Mouse (Mus musculus): ENCODE measurements around the gene Tle3. TPM values are rescaled to one million over a fixed set of nuclear protein-coding genes. Genes with fewer than 3 reads are reported as not detected.

Gene Tle3
- polyA plus RNA-seq, 1 experiment from 2014 or later = 25.5 TPM

DNA sequence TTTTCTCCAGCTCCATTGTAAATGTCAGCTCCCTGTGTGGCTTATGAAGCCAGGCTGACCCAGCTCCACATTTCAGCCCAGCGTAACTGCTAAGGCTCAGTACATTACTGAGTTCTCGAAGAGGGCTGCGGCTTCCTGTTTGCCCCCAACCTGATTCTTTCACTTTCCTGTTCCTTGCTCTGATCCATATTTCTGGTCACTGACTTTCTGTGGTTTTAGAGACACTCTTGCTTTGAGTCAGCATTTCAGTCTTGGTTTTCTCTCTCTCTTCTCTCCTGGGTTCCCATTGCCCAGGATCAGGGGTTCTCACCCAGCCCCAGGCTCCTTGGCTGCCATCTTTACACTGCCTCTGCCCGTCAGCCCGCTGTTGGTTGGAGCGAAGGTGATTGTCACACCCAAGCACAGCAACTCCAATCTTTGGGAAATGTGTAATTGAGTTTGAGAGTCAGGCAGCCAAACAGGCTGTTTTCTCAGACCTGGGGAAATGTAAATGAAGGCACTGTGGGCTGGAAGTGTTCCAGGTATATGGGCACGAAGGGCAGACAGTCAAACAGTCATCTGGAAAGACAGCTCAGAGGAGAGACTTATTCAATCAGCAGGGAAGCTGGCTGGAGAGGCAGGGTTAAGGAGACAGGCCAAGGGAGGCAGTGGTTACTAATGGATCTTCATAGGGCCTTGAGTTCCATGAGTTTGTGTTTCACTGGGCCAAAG is 39.8 kb upstream of the Tle3 start:
- peaks cover 5% of the 10 kb centered on the region for H3K27me3 ChIP-seq (replicated peaks; ENCODE audit: control insufficient read depth, insufficient read depth, low read length)
- no peak overlapping the region for H3K4me2 ChIP-seq (ENCODE audit: low read depth, low read length)
- no peak overlapping the region for H3K4me3 ChIP-seq (ENCODE audit: low read depth, low read length)
- WGBS = 77% methylated on average over 7 of the region's 7 CpGs
- 0 out of 2 replicates have a peak, but pooled peaks cover 9% of the 10 kb centered on the region for H3K4me1 ChIP-seq (ENCODE audit: control insufficient read depth, insufficient read depth, low read length)
- H3K27ac ChIP-seq (replicated peaks; ENCODE audit: low read depth, low read length) = no peak overlapping the region
- no peaks in the 10 kb centered on the region for H3K36me3 ChIP-seq (ENCODE audit: control insufficient read depth, insufficient read depth, low read length)
- ATAC-seq (ENCODE audit: low read depth) = no peak
- no peaks in the 10 kb centered on the region for H3K9me3 ChIP-seq (ENCODE audit: control insufficient read depth, low read length)
- DNase-seq (ENCODE audit: low spot score) = no peak
- H3K9ac ChIP-seq (ENCODE audit: low read depth, low read length) = no peak overlapping the region

DNA sequence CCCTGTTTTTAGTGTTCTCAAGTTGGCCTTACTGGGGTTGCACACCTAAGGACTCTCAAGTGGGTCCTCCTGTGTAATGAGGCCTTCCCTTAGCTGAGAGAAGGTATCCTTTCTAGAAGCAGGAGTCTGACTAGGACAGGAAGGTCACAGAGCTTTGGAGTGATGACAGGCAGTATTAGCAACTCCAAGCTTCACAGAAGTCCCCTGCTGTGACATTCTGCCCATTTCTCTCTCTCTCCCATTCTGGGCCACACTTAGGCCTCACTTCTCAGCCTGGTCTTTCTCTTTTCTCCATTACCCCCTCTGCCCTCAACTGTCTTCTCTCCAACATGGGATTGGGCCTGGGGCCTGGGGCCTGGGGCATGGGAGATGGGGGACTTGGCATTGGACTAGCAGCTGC is 36.0 kb upstream of the Tle3 start:
- no peak overlapping the region for H3K4me2 ChIP-seq (ENCODE audit: low read depth, low read length)
- peaks cover 19% of the 10 kb centered on the region for H3K27me3 ChIP-seq (replicated peaks; ENCODE audit: control insufficient read depth, insufficient read depth, low read length)
- H3K4me1 ChIP-seq (ENCODE audit: control insufficient read depth, insufficient read depth, low read length) = peaks cover 21% of the 10 kb centered on the region
- H3K36me3 ChIP-seq (ENCODE audit: control insufficient read depth, insufficient read depth, low read length) = no peaks in the 10 kb centered on the region
- ATAC-seq (ENCODE audit: low read depth) = no peak
- H3K27ac ChIP-seq (replicated peaks; ENCODE audit: low read depth, low read length) = no peak overlapping the region
- no peaks in the 10 kb centered on the region for H3K9me3 ChIP-seq (ENCODE audit: control insufficient read depth, low read length)
- H3K4me3 ChIP-seq (ENCODE audit: low read depth, low read length) = no peak overlapping the region
- H3K9ac ChIP-seq (ENCODE audit: low read depth, low read length) = no peak overlapping the region
- no peak for DNase-seq (ENCODE audit: low spot score)

DNA sequence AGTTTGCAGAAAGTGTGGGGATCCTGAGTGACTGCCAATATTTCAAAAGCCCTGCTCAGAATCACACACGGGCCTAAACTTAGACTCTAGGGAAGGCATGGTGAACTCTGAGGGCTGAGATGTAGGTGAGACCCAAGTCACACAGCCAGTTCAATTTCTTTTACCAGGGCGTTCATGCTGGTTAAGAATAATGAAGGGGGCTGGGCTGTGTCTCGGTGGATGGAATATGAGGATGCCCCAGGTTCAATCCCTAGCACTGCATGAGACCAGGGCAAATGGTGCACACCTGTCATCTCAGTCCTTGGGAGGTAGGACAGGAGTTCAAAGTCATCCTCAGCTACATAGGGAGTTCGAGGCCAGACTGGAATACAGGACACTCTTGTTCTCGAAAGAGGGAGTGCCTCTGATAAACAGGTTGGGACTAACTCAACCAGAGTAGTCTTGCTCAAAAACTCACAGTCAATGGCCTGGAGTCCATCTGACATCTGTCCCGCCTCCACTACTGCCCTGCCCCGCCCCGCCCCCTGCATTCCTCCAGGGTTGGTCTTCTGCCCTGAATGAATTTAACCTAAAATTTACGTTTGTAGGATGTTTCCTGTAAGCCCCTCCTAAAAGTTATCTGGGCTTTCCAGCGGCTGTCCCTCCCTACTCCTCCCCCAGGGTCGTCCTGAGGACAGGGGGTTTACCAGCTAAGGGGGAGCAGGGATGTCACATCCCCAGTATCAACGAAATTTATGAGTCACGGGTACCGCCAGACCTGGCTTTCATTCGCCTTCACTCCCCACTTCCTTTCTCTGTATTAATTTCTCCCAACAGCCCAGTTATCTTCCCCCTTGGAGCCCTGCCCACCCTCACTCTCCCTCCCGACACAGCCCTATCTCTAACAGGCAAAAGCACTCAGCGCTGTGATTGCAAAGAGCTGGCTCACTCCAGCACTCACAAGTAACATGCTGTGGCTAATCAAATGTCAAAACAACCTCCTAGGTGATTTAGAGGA is 35.3 kb upstream of the Tle3 start:
- peak; percentile 67 for DNase-seq (ENCODE audit: low spot score)
- ATAC-seq (ENCODE audit: low read depth) = peak; percentile 46; the same call in 1 of the 2 replicates
- peaks cover 19% of the 10 kb centered on the region for H3K27me3 ChIP-seq (replicated peaks; ENCODE audit: control insufficient read depth, insufficient read depth, low read length)

DNA sequence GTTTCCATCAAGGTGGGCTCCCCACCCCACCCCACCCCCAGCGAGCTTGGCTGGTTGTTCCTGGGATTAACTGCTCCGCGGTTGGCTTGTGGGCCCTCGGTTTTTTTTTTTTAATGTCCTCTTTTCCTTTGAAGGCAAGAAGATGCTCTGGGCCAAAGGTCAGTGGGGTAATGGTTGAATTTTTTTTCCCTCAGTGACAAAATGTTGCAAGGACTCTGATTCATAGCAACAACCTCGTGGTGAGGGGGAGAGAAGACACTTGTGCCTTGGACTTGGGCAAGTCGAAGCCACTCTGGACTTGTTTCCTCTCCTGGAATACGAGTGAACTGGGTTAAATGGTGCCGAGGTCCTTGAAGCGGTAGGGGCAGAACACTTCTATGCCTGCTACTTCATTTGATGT is 34.5 kb upstream of the Tle3 start:
- no peak overlapping the region for H3K4me3 ChIP-seq (ENCODE audit: low read depth, low read length)
- 26% methylated on average over 9 of the region's 9 CpGs for WGBS
- H3K9ac ChIP-seq (ENCODE audit: low read depth, low read length) = no peak overlapping the region
- no peak overlapping the region for H3K4me2 ChIP-seq (ENCODE audit: low read depth, low read length)
- H3K27me3 ChIP-seq (replicated peaks; ENCODE audit: control insufficient read depth, insufficient read depth, low read length) = peaks cover 19% of the 10 kb centered on the region
- H3K9me3 ChIP-seq (ENCODE audit: control insufficient read depth, low read length) = no peaks in the 10 kb centered on the region
- H3K4me1 ChIP-seq (ENCODE audit: control insufficient read depth, insufficient read depth, low read length) = peaks cover 30% of the 10 kb centered on the region
- no peak for DNase-seq (ENCODE audit: low spot score)
- no peak overlapping the region for H3K27ac ChIP-seq (replicated peaks; ENCODE audit: low read depth, low read length)
- no peaks in the 10 kb centered on the region for H3K36me3 ChIP-seq (ENCODE audit: control insufficient read depth, insufficient read depth, low read length)
- no peak for ATAC-seq (ENCODE audit: low read depth)

More for the DNA sequence above, 35.3 kb upstream of the Tle3 start:
- Histone ChIP-seq H3K4me1 (ENCODE audit: control insufficient read depth, insufficient read depth, low read length) (peaks cover 26% of the 10 kb centered on the region), H3K4me3 (ENCODE audit: low read depth, low read length) (no peak overlapping the region), H3K36me3 (ENCODE audit: control insufficient read depth, insufficient read depth, low read length) (no peaks in the 10 kb centered on the region), H3K4me2 (ENCODE audit: low read depth, low read length) (no peak overlapping the region), H3K9me3 (ENCODE audit: control insufficient read depth, low read length) (no peaks in the 10 kb centered on the region), H3K9ac (ENCODE audit: low read depth, low read length) (0 out of 2 replicates have a peak overlapping the region, but pooled peaks have one; percentile 22), H3K27ac (replicated peaks; ENCODE audit: low read depth, low read length) (no peak overlapping the region)
- 39% methylated on average over 17 of the region's 17 CpGs for WGBS

DNA sequence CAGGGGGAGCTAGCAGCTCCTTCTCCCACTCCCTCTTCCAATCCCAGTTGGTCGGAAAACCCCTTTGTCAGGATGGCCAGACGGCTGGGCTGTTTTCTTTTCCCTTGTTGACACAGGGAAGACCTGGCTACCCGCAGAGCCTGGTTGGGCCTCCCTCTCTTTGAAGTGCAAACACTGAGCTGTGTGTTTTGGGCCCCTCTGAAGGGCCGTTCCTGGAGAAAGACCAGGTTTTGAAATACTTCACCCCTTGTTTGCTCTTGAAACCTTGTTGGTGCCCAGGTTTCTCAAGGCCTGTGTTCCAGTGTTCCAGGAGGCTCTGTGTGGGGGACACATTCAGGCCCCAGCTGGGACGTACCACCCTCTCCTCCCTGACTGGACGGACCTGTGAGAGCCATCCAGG is 32.9 kb upstream of the Tle3 start:
- H3K4me2 ChIP-seq (ENCODE audit: low read depth, low read length) = no peak overlapping the region
- no peaks in the 10 kb centered on the region for H3K9me3 ChIP-seq (ENCODE audit: control insufficient read depth, low read length)
- H3K27ac ChIP-seq (replicated peaks; ENCODE audit: low read depth, low read length) = no peak overlapping the region
- H3K9ac ChIP-seq (ENCODE audit: low read depth, low read length) = no peak overlapping the region
- H3K4me1 ChIP-seq (ENCODE audit: control insufficient read depth, insufficient read depth, low read length) = peaks cover 32% of the 10 kb centered on the region
- no peaks in the 10 kb centered on the region for H3K36me3 ChIP-seq (ENCODE audit: control insufficient read depth, insufficient read depth, low read length)
- peaks cover 20% of the 10 kb centered on the region for H3K27me3 ChIP-seq (replicated peaks; ENCODE audit: control insufficient read depth, insufficient read depth, low read length)
- WGBS = 40% methylated on average over 6 of the region's 6 CpGs
- DNase-seq (ENCODE audit: low spot score) = peak; percentile 59
- H3K4me3 ChIP-seq (ENCODE audit: low read depth, low read length) = no peak overlapping the region
- no peak for ATAC-seq (ENCODE audit: low read depth)

DNA sequence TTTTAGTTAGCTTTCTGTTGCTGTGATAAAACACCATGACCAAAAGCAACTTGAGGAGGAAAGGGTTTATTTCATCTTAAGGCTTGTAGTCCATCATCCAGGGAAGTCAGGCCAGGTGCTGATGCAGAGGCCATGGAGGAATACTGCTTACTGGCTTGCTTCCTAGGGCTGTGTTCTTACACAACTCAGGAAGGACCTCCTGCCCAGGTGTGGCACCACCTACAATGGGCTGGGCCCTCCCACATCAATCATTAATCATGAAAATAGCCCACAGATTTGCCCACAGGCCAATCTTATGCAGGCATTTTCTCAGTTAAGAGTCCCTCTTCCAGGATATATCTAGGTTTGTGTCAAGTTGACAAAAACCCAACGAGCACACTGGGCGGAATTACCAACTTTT is 31.8 kb upstream of the Tle3 start:
- ATAC-seq (ENCODE audit: low read depth) (no peak), DNase-seq (ENCODE audit: low spot score) (no peak)
- Histone ChIP-seq H3K9me3 (ENCODE audit: control insufficient read depth, low read length) (no peaks in the 10 kb centered on the region), H3K27ac (replicated peaks; ENCODE audit: low read depth, low read length) (no peak overlapping the region), H3K9ac (ENCODE audit: low read depth, low read length) (no peak overlapping the region), H3K4me1 (ENCODE audit: control insufficient read depth, insufficient read depth, low read length) (peaks cover 32% of the 10 kb centered on the region), H3K4me3 (ENCODE audit: low read depth, low read length) (no peak overlapping the region), H3K27me3 (replicated peaks; ENCODE audit: control insufficient read depth, insufficient read depth, low read length) (peaks cover 25% of the 10 kb centered on the region), H3K4me2 (ENCODE audit: low read depth, low read length) (no peak overlapping the region), H3K36me3 (ENCODE audit: control insufficient read depth, insufficient read depth, low read length) (no peaks in the 10 kb centered on the region)
- WGBS = 85% methylated on average over 2 of the region's 2 CpGs

DNA sequence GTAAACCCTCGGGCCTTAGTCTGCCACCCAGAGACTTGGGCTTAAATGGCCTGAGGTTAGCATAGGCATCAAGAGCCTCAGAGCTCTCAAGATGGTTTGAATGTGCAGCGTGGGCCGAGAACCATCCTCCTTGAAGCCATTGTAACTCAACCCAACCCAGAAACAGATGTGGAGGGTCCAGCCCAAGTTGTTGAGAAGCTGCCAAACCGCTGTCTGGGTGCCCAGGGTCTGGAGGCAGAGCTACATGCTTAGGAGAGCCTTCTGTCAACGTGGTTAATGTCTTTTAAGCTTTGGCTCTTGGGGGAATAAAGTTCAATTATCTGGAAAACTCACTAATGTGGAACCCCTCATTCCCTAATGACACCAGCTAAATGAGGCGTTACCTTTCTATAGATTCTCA is 29.9 kb upstream of the Tle3 start:
- DNase-seq (ENCODE audit: low spot score) = peak; percentile 83
- no peaks in the 10 kb centered on the region for H3K36me3 ChIP-seq (ENCODE audit: control insufficient read depth, insufficient read depth, low read length)
- no peak overlapping the region for H3K9ac ChIP-seq (ENCODE audit: low read depth, low read length)
- H3K4me2 ChIP-seq (ENCODE audit: low read depth, low read length) = no peak overlapping the region
- no peaks in the 10 kb centered on the region for H3K9me3 ChIP-seq (ENCODE audit: control insufficient read depth, low read length)
- H3K27ac ChIP-seq (replicated peaks; ENCODE audit: low read depth, low read length) = no peak overlapping the region
- H3K4me1 ChIP-seq (ENCODE audit: control insufficient read depth, insufficient read depth, low read length) = peaks cover 28% of the 10 kb centered on the region
- no peak overlapping the region for H3K4me3 ChIP-seq (ENCODE audit: low read depth, low read length)
- H3K27me3 ChIP-seq (replicated peaks; ENCODE audit: control insufficient read depth, insufficient read depth, low read length) = peaks cover 23% of the 10 kb centered on the region; the same call in 1 of the 2 replicates
- peak; percentile 54 for ATAC-seq (ENCODE audit: low read depth)
- 38% methylated on average over 6 of the region's 6 CpGs for WGBS

DNA sequence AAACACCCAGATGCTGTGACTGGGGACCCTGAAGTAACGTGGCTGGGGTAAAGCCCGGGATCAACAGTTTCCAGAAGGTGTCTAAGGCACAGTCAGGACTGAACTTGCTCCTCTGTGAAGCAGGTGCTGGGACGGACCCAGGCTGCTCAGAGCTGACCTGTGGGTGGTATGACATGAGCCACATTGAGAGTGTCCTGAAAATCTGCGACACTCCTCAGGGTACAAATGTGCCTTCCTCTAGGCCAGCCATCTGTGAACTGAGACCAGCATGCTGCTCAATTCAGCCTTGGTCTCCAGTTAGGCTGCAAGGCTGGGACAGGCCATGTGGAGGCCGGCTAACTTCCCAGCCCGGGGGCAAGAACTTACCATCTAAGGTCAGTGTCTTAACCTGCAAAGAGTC is 27.5 kb upstream of the Tle3 start:
- Histone ChIP-seq H3K27me3 (replicated peaks; ENCODE audit: control insufficient read depth, insufficient read depth, low read length) (0 out of 2 replicates have a peak, but pooled peaks cover 11% of the 10 kb centered on the region), H3K9me3 (ENCODE audit: control insufficient read depth, low read length) (no peaks in the 10 kb centered on the region), H3K4me1 (ENCODE audit: control insufficient read depth, insufficient read depth, low read length) (peaks cover 17% of the 10 kb centered on the region; the same call in 1 of the 2 replicates), H3K4me2 (ENCODE audit: low read depth, low read length) (no peak overlapping the region), H3K9ac (ENCODE audit: low read depth, low read length) (no peak overlapping the region), H3K36me3 (ENCODE audit: control insufficient read depth, insufficient read depth, low read length) (no peaks in the 10 kb centered on the region), H3K27ac (replicated peaks; ENCODE audit: low read depth, low read length) (no peak overlapping the region), H3K4me3 (ENCODE audit: low read depth, low read length) (no peak overlapping the region)
- 55% methylated on average over 6 of the region's 6 CpGs for WGBS
- ATAC-seq (ENCODE audit: low read depth) (no peak), DNase-seq (ENCODE audit: low spot score) (no peak)

All from embryonic facial prominence, embryonic 14.5 days (tissue).